Mouse (Mus musculus) mouse trophoblast stem cell (cell line): ENCODE measurements at regions not wholly inside any gene's neighbourhood (a gene's known extent, or its start where the extent isn't known, plus 50 kb on each side); places are given as distances from the start of the nearest gene placed in this dataset.

ENCODE experiments used
- in situ Hi-C, 2 experiments: fragments of 300-500 bp; cut with MseI, MboI; formaldehyde crosslinking; loops; 2 replicates in 1 of 2; 3 replicates in 1 of 2; pipeline ENCODE4 v1.15.1; 2025

DNA sequence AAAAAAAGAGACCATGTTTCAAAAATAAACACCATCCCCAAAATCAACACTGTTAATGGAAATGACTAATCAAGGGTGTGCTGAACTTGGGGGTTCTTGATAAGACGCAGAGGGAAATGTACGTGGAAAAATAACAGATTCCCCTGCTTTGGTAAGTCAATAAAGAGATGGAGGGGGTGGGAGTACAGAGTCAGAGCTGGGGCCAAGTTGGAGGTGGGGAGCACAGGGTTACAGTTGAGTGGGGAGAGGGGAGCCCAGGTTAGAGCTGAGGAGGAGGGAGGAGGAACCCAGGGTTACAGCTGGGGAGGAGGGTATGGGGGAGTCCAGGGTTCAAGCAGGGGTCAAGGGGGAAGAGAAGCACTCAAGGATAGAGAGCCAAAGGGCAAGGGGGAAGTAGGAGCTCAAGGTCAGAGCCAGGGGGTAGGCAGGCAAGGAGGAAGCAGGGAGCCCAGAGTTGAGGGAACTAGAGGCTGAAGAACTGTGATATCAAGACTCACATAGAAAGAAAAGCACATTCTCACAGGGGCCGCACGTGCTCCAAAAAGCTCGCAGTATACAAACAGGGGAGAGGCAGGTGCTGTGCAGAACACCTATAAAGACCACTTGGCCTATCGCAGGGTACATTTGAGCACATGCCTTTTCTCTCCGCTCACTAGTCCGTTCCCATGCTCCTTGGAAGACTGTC, 246.4 kb downstream of the Sox9 start:
- in situ Hi-C loops, result no loop called here

DNA sequence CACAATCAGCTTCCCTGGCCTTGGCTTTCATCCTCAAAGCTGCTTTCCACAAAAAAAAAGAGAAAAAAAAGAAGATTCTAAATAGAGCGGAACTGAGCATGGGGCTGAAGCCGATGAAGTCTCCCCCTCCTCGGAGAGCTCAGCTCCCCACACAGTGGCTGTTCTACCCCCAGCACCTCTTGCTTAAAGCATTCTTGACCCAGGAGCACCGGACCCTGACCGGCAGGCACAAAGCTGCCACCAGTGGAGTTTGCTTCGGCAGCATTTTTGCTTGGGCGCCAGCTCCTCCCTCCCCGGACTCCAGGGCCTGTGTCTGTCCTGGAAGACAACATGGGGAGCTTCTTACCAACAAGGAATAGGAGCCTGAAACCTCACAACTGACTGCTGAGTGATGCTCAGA, 249.4 kb downstream of the Sox9 start:
- in situ Hi-C loops, result no loop called here

DNA sequence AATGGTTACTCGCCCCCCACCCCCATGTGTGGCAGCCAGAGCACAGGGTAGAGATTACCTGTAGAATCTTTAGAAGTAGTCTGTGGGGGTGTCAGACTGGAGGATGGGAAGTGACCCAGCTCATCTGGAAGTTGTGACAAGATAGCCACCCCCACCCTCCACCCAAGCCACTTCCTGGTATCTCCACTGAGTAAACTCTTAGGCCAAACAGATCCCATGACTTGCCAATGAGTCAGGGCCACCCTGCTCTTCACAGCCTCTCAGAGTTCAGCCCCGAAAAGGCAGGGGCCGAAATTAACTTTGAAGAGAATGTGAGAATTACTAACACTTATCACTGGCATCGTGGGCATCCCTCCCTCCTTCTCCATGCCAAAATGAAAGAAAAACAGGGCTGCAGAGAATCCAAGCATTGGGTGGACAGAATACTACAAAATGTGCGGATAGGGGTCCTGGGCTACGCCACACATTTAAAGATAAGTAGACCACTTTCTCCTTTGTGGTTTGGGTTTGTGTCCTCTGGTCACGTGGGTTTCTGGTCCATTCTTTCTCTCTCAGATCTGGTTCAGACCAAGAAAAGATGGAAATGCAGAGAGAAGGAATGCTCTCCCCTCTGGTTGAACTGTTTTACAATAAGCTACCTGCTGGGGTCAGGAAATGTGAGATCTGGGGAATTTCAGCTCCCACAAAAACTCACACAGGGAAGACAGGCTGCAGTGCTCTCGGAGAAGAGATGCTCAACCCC, 250.6 kb downstream of the Sox9 start:
- in situ Hi-C loops, result no loop called here

DNA sequence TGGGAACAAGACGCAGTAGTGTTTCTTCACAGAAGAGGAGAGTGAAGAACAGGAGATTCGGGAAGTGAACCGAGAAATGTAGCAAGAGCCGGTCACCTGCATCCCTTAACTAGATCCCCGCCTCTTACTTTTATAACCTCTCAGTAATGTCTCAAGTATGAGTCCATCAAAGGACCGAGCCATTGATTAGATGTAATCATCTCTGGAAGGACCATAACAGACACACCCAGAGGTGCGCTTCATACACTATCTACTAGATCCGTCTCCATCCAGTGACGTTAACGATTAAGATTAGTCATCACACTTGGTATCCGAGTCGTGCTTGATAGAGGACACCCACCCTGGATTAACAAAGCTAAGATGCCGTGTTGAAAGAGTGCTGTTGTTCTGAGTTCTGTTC, 252.9 kb downstream of the Sox9 start:
- in situ Hi-C loops, result no loop called here

DNA sequence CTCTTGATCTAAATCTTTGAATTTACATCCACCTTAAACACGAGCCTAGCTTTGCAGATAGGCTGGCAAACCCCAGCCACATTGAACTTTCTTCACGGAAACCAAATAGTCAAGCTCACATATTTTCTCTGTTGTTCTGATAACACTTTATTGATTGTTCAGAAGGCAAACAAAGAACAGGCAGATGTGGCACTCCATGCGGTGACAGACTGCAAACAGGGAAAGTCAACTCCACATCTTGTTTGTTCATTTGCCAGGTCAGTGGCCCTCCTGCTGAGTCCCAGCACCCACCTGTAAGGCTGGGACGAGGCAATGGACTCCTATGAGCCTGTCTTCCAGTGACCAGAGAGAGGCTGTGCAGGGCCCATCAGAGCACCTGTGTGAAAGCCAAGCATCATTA, 255.7 kb downstream of the Sox9 start:
- in situ Hi-C loops, result no loop called here

DNA sequence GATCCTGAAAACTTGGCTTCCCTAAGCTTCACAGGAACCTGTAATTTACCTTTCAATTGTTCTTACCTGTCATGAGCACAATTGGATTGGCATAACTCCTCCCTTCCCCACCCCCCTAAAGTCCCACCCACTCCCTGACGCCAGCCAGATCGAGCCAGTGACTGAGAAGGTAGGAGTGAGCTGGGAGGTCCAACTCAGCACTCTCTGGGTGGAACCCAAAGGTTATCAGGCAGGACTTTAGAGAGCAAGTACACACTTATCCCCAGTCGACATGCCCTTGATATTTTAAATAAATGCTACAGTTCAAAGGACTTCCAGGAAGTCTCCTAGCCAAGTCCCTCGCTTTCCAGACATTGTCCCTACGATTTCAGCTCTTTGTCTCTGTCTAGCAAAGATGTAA, 260.7 kb downstream of the Sox9 start:
- in situ Hi-C loops, result no loop called here

DNA sequence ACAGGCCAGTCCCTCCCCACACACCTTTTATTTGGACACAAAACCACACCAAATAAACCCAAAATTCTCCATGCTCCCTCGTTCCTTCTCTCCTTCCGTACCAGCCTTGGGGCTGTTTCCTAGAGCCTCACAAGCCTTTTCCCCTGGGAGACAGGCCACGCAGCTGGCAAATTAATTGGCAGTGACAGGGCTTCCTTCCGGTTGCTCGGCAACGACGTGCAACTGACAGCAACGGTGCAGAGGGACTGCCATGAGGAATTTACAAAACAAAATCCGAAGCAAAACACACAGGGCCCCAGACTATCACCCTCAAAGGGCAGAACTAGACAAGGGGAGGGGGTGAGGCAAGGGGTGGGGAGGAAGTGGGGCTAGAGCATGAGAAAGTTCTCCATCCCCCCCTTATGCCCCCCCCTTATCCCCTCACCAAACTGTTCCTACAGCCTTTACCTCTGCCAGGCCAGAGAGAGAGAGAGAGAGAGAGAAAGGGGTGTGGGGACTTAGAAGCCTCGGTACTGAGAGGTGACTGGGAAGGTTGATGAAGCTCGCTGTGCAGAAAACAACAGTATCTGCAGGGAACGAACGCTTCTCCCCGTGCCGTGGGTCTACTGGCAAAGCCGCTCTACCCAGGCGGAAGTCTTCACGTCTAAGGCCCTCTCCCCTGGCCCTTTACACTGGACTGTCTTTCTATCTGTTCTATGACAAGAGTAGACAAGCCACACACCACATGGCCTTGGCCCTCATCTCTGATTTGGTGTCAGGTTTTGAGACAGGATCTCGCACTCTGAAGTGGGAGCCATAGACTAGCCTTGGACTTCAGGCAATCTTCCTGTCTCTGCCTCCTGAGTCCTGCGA, 264.4 kb downstream of the Sox9 start:
- in situ Hi-C loops, result no loop called here

DNA sequence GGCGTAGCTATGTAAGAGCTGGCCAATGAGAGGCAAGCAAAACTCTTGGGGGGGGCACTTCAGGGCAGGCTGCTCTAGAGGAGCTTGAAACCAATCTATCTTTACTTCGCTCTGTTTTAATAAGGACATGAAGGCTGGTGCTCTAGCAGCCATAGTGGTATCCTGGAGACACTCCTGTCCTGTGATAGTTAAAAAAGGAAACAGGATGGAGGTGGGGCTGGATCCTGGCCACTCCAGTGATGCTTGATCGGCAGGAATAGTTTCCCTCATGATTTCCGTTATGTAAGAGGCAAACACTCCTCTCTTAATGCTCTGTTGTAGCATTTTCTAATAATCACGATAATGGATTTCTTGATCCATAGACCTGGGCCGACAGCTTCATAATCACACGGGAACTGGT, 266.1 kb downstream of the Sox9 start:
- in situ Hi-C loops, result no loop called here

DNA sequence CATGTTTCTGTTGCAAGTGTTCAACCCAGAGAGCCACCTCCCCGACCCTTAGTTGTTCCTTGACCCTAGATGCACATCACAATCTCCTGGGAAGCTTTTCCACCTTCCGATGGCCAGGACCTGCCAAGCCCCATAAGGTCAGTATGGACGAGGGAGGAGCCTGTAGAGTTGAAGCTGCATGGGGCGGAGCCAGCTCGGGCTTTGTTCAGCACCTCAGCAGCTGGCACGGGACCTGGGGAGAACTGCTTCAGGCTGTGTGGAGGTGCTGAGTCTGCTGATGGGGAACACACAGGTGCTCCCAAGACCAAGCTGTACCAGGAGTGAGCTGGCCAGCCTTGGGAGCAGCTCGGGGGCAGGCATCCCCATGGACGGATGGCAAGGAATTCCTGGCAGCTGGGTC, 267.6 kb downstream of the Sox9 start:
- in situ Hi-C loops, result no loop called here

DNA sequence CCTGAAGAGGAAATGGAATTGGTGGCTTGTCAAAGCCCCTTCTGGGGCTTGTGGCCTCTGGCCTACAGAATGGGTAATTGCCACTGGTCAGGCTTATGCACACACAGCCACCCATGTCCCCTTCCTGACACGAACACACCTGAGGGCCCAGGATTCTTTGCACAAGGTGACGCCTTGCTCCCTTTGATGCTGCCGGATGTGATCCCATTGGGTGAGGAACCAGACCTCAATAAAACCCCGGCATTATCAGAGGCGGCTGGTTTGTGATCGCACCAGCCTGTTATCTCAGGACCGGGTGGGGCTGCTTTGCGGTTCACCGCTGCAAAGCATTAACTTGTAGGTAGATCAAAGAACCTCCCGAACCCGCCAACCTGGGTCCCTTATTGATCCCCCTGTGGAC, 270.5 kb downstream of the Sox9 start:
- in situ Hi-C loops, result no loop called here

DNA sequence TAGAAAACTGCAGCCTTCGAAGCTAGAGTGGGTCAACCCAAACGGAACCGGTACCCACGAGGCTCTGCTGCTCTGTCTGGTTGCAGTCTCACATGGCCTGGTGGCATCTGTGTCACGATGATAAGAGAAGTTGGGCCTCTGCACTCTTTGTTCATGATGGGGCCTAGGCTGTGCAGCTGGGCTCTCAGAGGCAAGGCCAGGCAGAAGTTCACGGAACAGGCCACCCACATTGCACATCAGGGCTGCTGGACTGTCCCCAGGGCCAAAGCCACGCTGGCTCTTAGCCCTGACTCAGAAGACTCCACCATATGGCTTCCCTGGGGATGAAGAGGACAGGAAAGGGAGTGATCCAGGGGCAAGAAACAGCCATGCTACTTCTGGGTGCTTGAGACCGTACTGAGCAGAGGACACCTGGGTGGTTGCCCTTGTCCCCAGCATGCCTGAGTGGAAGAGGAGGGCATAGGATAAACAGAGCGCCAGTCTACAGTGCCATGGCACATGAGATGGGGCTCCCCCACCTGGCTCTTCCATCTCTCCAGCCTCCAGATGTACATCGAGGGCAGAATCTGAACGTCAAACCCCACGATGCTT, 274.1 kb downstream of the Sox9 start:
- in situ Hi-C loops, result no loop called here

DNA sequence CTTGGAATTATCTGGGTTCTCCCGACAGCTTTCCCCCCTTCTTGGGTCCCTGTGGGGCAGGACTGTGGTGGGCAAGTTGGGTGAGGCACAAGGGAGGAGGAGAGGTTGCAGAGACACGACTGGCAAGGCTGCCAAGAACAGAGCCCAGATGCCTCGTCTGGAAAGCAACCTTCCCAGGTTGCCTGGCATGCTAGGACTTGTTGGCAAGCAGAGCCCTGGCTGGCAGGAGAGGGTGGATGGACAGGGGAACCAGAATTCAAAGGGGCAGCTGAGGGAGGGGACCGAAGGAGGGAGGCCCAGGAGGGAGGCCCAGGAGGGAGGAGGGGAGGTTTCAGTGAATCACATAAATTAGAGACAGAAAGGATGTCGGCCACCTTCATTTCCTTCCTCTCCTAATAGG, 274.8 kb downstream of the Sox9 start:
- in situ Hi-C loops, result no loop called here

DNA sequence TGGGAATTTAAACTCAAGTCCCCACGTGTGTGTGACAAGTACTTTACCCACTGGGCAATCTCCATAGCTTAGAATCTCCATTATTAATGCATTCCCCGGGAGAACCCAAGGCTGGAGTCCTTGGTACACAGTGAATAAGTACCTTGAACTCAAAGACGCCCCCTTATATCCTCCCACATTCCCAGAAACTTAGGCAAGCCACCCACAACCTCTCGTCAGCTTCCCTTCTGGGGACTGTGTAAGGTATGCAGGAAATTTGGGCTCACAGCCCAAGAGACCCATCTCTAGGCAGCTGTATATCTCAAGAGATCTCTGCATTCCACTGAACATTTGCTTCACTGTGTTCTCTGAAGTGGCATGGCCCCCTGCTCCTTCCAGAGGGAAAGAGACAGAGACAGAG, 288.3 kb downstream of the Sox9 start:
- in situ Hi-C loops, result no loop called here

DNA sequence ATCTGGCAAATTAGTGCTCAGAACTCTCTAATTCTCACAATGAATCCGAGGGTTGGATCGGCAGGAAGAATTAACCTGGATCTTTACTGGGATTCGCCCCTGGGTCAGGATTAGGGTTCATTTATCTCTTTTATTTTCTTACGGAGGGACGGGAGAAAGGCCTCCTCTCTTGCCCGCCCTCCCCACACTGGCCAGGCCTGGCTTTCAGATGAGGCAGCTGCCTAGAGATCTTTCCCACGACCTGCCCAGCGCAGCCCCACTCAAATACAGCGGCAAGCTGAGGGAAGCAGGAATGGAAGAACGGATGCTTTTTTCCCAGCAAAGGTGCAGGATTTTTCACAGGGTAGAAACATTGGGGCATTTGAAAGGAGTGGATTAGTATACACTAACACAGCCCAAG, 289.9 kb downstream of the Sox9 start:
- in situ Hi-C loops, result no loop called here

DNA sequence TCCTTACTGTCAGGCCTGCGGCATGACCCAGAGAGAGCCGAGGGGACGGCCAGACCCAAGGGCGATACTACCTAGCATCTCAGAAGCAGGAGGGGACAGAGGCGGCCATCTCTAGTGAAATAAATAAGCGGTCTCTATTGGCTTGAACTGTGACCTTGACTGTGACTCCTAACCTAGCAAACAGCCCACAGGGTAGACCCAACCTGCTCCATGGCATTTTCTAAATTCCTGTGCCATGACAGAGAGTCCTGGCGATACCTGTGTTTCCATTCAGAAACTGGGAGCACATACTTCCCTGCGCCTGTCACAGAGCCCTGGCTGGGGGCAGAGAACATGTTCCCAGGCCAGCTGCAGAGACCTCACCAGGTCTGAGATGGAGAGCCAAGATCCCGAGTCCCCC, 292.3 kb downstream of the Sox9 start:
- in situ Hi-C loops, result no loop called here

DNA sequence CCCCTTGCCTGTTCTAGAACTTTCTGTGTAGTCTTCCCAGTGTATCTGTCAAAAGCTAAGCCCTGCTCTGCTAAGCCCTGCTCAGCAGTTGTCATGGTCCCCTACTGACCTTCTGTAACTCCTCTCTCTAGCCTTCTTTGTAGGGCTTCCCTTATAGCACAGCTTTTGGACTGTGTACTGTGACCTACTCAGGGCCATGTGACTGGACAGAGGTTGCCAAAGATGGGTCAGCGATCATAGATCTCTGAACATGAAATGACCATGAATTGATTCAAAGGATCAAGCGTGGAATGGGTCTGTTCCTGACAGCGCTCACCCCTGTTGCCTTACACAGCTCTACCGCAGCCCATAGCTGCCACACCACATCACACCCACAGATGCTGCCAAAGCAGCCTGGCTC, 294.3 kb downstream of the Sox9 start:
- in situ Hi-C loops, result no loop called here

DNA sequence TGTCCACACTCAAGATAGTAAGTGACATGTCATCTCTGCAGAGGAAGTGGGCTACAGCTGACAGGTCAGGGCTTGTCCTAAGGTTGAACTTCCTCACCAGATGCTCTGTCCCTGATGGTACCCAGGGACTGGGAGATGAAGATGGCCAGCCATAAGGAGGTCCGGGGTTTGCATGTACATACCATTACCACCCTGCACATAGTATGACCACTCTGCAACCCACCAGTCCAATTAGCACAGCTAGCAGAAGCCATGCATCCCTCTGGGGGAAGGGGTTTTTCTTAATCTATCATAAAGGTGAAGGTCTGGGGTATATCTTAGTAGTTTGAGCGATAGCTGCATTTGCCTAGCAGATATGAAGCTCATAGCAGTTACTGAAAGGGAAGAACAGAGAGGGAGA, 298.3 kb downstream of the Sox9 start:
- in situ Hi-C loops, result no loop called here

DNA sequence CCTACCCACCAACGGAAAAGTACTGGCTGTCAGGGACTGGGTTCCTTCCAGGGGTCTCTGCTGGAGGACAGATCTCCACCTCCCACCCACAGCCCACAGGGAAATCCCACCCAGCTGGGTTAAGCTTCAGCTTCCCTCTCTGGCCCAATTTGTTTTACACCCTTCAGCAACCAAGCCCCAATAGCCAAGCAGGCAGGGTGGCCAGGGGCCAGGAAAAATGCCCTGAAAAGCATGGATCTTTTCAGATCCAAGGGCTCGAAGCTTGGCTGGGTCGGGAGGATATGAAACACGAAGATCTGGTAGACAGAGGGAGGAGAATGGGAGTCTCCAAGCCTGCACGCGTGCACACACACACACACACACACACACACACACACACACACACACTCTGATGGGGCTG, 302.4 kb downstream of the Sox9 start:
- in situ Hi-C loops, result no loop called here

DNA sequence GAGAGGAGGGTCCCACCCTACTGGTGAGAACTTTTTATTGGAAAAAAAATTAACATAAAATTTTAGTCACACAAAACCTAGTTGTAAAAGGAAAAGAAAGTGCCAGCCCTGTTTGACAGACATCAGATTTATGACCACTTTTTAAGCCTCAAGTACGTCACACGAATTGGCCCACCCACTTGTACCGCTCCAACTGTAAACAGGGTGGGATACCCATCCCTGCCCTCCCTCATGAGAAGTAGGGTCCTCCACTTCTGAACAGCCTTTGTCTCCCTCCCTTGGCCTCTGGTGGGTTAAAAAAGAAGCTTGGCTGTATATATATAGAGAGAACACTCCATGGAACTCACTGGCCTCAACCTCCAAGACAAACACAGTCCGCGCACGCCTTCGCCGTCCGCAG, 303.5 kb downstream of the Sox9 start:
- in situ Hi-C loops, result no loop called here

DNA sequence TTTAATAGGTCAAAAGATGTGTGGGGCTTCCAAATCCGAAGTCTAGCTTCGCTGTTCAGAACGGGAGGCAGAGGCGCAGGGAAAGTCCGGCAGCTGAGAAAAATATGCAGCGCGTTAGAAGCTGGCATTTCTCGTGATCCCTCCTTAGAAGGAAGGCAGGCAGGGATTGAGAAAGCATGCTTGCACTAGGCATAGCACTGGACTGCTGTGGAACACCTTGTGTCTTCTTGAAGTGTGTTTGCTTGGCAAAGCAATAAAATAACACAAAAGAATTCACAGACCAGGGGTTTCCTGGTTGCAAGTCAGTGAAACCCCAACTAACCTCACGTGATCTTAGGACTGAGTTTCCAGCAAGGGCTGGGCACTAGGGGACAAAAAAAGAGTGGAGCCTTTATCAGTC, 305.1 kb downstream of the Sox9 start:
- in situ Hi-C loops, result no loop called here

DNA sequence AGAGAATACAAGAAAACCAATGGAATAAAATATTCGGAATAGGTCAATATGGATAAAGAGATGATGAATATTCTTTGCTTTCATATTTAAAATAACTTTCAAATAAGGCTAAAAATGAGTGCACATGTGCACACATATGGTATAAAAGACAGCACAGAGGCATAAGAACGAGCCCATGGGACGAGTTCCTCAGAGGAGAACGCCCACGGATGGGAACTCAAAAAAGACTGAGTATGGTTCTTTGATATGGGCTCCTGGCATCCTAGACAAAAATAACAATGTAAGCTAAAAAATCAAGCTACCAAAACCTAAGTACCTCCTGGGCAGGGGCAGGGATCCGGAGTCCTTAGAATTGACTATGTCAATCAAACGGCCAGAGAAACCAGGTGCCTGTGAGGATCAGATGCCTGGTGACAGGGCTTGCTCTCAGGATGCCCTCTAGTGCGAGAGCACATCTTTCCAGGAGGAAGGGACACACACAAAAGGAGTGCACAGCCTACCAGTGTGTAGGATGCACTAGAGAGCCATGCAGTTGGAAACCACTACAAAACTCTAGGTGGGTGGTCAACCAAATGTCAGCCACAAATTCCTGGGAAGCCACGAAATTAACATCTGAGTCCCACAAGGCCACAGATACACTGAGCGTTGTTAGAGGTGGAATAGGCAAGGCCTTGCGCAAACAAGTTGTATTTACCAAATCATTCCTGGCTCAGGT, 307.8 kb downstream of the Sox9 start:
- in situ Hi-C loops, result no loop called here
